11 mouse cellular contexts compared by ENCODE assay signal in the genomic region with DNA sequence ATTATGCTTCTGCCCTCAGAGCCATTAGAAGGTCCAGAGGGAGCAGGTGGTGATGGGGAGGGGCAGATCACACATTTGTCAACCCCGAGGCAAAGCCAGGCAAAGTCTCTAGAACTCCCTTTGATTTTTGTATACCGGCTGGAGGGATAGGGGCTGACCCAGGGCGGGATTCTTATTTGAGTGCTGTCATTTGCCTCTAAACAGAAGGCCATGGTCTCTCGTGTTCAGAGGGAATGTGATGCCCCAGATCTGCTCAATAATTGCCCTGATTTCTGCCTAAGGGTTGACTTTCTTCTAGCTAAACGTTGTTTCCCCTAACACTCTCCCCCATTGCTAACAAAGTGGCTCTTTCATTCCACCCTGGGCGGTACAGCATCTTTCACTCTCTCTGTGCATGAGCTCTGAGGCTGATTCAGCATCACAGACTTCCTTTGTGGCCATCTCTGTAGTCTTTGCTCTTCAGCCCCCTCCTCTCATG.
A peak's percentile ranks its signal among the peaks of the same experiment; 100 is the strongest.
DNase-seq lines count a peak whose midpoint lies in the region; ATAC-seq lines count a peak whose summit lies in the region.
"Had no signal": no experiment of that assay in that cellular context is flagged by ENCODE, and none has a peak within 500 bp of the region (broad histone marks: within the 10 kb centered on the region; RNA-seq: fewer than 3 reads in every experiment).

No protein-coding gene starts in this region.

- DNase-seq in midbrain, embryonic 11.5 days (ENCODE audit: low spot score, missing footprints): peak; percentile 85
- DNase-seq in midbrain, embryonic 10.5 days (ENCODE audit: low spot score): no peak
- peak; percentile 45 for DNase-seq in embryonic facial prominence, embryonic 11.5 days (ENCODE audit: low spot score)
- peak; percentile 63 for DNase-seq in left cerebral cortex, postnatal 4 days
- DNase-seq in adrenal gland, adult (ENCODE audit: inconsistent age in 2 of 2, low spot score in 1 of 2): no peak
- no peak for DNase-seq in T-cell, adult 2 months (ENCODE audit: low spot score)
- no peak for DNase-seq in kidney, postnatal 10 days
- DNase-seq in urinary bladder, postnatal 10 days (ENCODE audit: low spot score): no peak
- DNase-seq: adrenal gland, adult 2 months; kidney, postnatal 25 days had no signal

- intact Hi-C loops in left cerebral cortex, postnatal 4 days (cut with DNase I): no loop called here

- H3K9ac ChIP-seq in midbrain, embryonic 11.5 days (ENCODE audit: low read length): no peak overlapping the region
- H3K9ac ChIP-seq in embryonic facial prominence, embryonic 11.5 days (replicated peaks; ENCODE audit: low read length): no peak overlapping the region
- H3K9ac ChIP-seq: liver, embryonic 15.5 days had no signal

- no peak overlapping the region for H3K4me2 ChIP-seq in midbrain, embryonic 11.5 days
- H3K4me2 ChIP-seq in embryonic facial prominence, embryonic 11.5 days (ENCODE audit: low read depth, low read length): no peak overlapping the region
- H3K4me2 ChIP-seq: liver, embryonic 15.5 days had no signal

- H3K4me3 ChIP-seq in midbrain, embryonic 11.5 days (ENCODE audit: low read depth, low read length): no peak overlapping the region
- H3K4me3 ChIP-seq in midbrain, embryonic 10.5 days: no peak overlapping the region
- no peak overlapping the region for H3K4me3 ChIP-seq in embryonic facial prominence, embryonic 11.5 days (ENCODE audit: low read depth, low read length)
- H3K4me3 ChIP-seq: liver, embryonic 15.5 days had no signal

- peak; percentile 70 for ATAC-seq in midbrain, embryonic 11.5 days (ENCODE audit: low FRiP score)
- peak; percentile 75 for ATAC-seq in embryonic facial prominence, embryonic 11.5 days (replicated peaks; ENCODE audit: insufficient number of reproducible peaks, low FRiP score, low TSS enrichment, low read depth)

- no peaks in the 10 kb centered on the region for H3K27me3 ChIP-seq in midbrain, embryonic 11.5 days (ENCODE audit: control insufficient read depth, insufficient read depth, low read length)
- peaks cover 19% of the 10 kb centered on the region; the same call in 1 of the 2 replicates for H3K27me3 ChIP-seq in midbrain, embryonic 10.5 days (ENCODE audit: low read depth, poor library complexity, severe bottlenecking)
- no peaks in the 10 kb centered on the region for H3K27me3 ChIP-seq in embryonic facial prominence, embryonic 11.5 days (ENCODE audit: control insufficient read depth, insufficient read depth, low read length)
- H3K27me3 ChIP-seq: liver, embryonic 15.5 days had no signal

- H3K9me3 ChIP-seq in midbrain, embryonic 11.5 days (ENCODE audit: control insufficient read depth, low read length): no peaks in the 10 kb centered on the region
- no peaks in the 10 kb centered on the region for H3K9me3 ChIP-seq in midbrain, embryonic 10.5 days (replicated peaks)
- no peaks in the 10 kb centered on the region for H3K9me3 ChIP-seq in embryonic facial prominence, embryonic 11.5 days (replicated peaks; ENCODE audit: control insufficient read depth, low read length)
- H3K9me3 ChIP-seq: liver, embryonic 15.5 days had no signal

- H3K27ac ChIP-seq in midbrain, embryonic 11.5 days (ENCODE audit: low read depth, low read length): no peak overlapping the region
- H3K27ac ChIP-seq in midbrain, embryonic 10.5 days (replicated peaks): no peak overlapping the region; the same call in 1 of the 2 replicates
- no peak overlapping the region for H3K27ac ChIP-seq in embryonic facial prominence, embryonic 11.5 days (replicated peaks; ENCODE audit: low read depth, low read length)
- H3K27ac ChIP-seq: liver, embryonic 15.5 days had no signal

- no peaks in the 10 kb centered on the region for H3K36me3 ChIP-seq in midbrain, embryonic 11.5 days (ENCODE audit: control insufficient read depth, insufficient read depth, low read length)
- no peaks in the 10 kb centered on the region for H3K36me3 ChIP-seq in midbrain, embryonic 10.5 days
- H3K36me3 ChIP-seq in embryonic facial prominence, embryonic 11.5 days (replicated peaks; ENCODE audit: control insufficient read depth, insufficient read depth, low read depth, low read length): no peaks in the 10 kb centered on the region
- H3K36me3 ChIP-seq: liver, embryonic 15.5 days had no signal

- no peaks in the 10 kb centered on the region; the same call in 1 of the 2 replicates for H3K4me1 ChIP-seq in midbrain, embryonic 11.5 days (ENCODE audit: control insufficient read depth, insufficient read depth, low read length)
- H3K4me1 ChIP-seq in midbrain, embryonic 10.5 days: peaks cover 13% of the 10 kb centered on the region
- H3K4me1 ChIP-seq in embryonic facial prominence, embryonic 11.5 days (ENCODE audit: control insufficient read depth, insufficient read depth, low read length): peaks cover 2% of the 10 kb centered on the region; the same call in 1 of the 2 replicates
- H3K4me1 ChIP-seq: liver, embryonic 15.5 days had no signal

- WGBS in midbrain, embryonic 11.5 days: 24% methylated on average over 6 of the region's 6 CpGs
- 29% methylated on average over 6 of the region's 6 CpGs for WGBS in midbrain, embryonic 10.5 days
- 10% methylated on average over 6 of the region's 6 CpGs for WGBS in embryonic facial prominence, embryonic 11.5 days

Comparison
In these comparisons a context has a peak if more than half of its experiments do, and no peak if none do; other contexts are left out.
1. DNase-seq: peak in midbrain, embryonic 11.5 days (single experiment), embryonic facial prominence, embryonic 11.5 days (single experiment) and left cerebral cortex, postnatal 4 days (single experiment); none in midbrain, embryonic 10.5 days (single experiment), adrenal gland, adult (0 of 2), T-cell, adult 2 months (single experiment), kidney, postnatal 10 days (single experiment) and urinary bladder, postnatal 10 days (single experiment).